Mouse (Mus musculus): ENCODE results near the gene Rap1b.

The Rap1b gene

GRCm38 (mm10) chr10:117859800-117860199 is 14.0 kb upstream of the Rap1b start:
- in situ Hi-C loops (cut with MboI; ENCODE audit: low sequenced_read_pairs), result no loop called here

DNA sequence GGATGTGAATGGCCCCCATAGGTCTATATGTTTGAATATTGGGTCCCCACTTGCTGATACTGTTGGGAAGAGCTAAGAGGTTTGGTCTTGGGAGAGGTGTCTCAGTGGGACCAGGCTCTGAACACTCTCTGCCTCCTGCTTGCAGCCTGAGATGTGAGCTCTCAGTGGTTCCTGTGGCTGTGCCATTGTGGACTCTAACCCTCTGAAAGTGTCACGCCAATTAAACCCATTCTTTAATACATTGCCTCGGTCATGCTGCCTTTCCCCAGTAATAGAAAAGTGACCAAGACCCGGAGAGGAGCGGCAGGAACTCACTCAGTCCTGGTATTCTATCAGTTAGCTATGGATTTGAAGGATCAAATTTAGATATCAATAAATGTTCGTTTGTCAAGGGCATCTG is 12.4 kb upstream of the Rap1b start:
- in situ Hi-C loops (cut with MboI; ENCODE audit: low sequenced_read_pairs), result no loop called here

GRCm38 (mm10) chr10:117856001-117856720 is 10.3 kb upstream of the Rap1b start:
- in situ Hi-C loops (cut with MboI; ENCODE audit: low sequenced_read_pairs), result no loop called here

GRCm38 (mm10) chr10:117852648-117853192 is 6.9 kb upstream of the Rap1b start:
- in situ Hi-C loops (cut with MboI; ENCODE audit: low sequenced_read_pairs), result no loop called here

- in situ Hi-C loops (cut with MboI; ENCODE audit: low sequenced_read_pairs), result no loop called here
Observed at GRCm38 (mm10) chr10:117848981-117849380, 3.1 kb upstream of the Rap1b start.

- in situ Hi-C loops (cut with MboI; ENCODE audit: low sequenced_read_pairs), result no loop called here
Observed at GRCm38 (mm10) chr10:117846796-117847195, 961 bp upstream of the Rap1b start.

DNA sequence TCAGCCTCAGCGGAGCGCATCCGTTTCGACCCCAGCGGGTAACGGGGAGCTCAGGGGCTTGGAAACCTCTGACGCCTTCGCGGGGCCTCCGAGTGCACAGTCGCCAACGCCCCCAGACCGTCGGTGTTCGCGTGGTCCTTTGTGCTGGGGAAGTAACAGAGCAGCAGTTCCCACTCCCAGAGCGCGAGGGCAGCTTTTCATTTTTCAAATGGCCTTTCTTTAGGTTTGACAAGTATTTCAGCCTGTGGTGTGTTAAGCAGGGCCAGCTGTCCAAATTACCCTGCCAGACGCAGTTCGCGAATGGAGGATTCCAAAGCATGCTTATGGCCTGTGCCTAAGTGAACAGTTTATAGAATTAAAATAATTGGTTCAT is 411 bp upstream of the Rap1b start:
- in situ Hi-C loops (cut with MboI; ENCODE audit: low sequenced_read_pairs), result no loop called here

GRCm38 (mm10) chr10:117844782-117845596 is 846 bp downstream of the Rap1b start:
- in situ Hi-C loops (cut with MboI; ENCODE audit: low sequenced_read_pairs), result no loop called here

- in situ Hi-C loops (cut with MboI; ENCODE audit: low sequenced_read_pairs), result no loop called here
Observed at GRCm38 (mm10) chr10:117844279-117844678, 1.6 kb downstream of the Rap1b start.

DNA sequence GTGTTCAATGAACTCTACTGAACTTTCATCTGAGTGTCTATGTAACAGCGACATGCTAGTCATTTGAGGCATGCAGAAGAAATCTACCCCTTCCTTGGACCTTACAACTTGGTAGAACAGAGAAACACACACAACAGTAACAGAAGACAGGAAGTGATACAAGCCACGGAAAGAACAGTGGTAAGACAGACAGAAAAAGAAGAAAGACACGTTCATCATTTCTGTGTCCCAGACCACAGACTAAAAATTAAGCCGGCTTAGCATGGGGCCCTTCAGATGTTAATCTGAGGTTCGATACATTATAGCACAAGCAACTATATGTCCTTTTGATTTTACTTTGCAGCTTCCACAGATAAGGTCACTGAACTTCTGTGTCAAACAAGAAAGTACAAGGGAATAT is 2.1 kb downstream of the Rap1b start:
- in situ Hi-C loops (cut with MboI; ENCODE audit: low sequenced_read_pairs), result no loop called here

DNA sequence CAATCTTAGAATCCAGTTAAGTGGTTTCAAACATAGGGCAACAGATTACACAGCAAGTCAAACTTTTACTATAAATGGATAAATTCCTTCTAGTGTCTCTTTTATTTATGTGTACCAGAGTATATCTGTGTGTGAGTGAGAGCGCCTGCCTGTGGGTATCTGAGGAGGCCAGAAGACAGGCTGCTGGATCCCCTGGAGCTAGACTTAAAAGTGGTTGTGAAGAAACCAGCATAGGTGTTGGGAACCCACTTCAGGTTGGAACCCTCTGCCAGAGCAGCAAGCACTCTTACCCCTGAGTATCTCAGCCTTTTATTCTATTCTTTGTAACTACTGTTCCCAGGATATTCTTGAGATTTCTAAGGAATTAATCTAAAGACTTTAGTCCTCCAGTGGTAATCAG is 4.1 kb downstream of the Rap1b start:
- in situ Hi-C loops (cut with MboI; ENCODE audit: low sequenced_read_pairs), result no loop called here

DNA sequence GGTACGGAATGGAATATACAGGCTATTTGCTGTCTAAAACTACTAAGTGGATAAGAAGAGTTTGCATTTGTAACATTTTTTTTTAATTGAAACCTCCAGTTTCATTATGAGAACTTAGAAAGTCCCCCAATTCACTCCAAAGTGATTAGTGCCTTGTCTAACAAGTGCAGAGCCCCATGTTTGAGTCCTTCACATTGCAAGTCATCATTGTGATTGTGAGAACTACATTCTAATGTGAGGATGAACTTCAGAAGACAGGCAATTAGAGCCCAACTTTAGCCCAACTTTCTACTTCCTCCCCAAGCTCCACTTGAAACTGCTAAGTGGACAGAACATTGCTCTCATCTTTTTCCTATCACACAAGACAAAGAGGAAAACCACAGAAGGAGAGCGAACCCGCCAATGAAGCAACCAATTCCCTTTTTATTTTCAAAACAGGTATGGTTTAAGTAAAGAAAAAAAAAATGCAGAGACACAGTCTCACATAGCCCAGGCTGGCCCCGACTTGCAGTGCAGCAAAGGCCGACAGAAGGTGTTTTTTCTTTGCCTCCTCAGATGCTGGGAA is 5.3 kb downstream of the Rap1b start:
- in situ Hi-C loops (cut with MboI; ENCODE audit: low sequenced_read_pairs), result no loop called here

DNA sequence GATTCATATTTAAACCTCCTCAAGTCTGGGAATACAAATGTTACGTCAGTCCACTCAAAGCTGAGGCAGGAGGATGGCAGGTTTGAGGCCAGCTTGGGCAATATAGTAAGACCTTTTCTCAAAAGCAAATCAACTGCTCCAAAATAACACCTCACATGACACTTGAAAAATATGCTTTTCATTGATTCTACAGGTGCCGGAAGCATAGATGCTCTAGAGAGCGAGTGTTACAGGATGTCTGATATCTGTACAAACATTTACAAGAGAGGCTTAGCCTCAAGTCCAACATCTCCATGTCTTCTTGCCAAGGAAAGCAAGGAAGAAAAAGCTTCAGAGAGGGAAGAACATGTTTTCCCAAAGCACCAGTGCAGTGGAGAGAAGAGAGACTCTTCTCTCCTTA is 6.1 kb downstream of the Rap1b start:
- in situ Hi-C loops (cut with MboI; ENCODE audit: low sequenced_read_pairs), result no loop called here

- in situ Hi-C loops (cut with MboI; ENCODE audit: low sequenced_read_pairs), result no loop called here
Observed at GRCm38 (mm10) chr10:117838924-117839323, 6.9 kb downstream of the Rap1b start.

DNA sequence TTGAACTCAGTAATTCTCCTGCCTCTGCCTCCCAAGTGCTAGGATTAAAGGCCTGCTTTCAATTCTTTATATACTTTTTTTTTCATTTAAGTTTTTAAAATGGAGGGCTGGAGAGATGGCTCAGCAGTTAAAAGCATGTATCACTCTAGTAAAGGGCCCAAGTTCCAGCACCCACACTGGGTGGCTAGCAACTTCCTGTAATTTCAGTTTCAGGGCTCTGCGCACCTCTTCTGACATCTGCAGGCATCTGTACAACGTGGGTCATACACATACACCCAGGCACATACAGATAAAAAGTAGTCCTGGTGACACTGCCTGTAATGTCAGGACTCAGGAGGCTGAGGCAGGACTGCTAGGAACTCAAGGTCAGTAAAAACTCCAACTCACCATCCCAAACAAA is 9.5 kb downstream of the Rap1b start:
- in situ Hi-C loops (cut with MboI; ENCODE audit: low sequenced_read_pairs), result no loop called here

DNA sequence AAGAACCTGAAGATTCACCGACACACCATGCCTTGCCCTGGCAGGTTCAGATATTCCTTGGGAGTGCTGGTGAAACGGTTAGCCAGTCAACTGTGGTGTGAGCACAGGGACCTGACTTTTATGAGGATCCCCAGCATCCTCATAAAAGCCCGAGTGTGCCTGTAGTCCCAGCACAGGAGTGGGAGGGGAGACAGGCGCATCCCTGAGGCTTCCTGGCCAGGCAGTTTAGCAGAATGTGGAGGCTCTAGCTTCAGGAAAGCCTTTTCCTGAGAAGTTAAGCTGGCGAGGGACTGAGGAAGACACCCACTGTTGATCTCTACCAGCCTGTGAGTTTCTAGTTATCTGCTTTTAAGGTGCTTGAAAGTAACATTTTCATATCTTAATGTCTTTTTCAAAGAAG is 10.4 kb downstream of the Rap1b start:
- in situ Hi-C loops (cut with MboI; ENCODE audit: low sequenced_read_pairs), result no loop called here

DNA sequence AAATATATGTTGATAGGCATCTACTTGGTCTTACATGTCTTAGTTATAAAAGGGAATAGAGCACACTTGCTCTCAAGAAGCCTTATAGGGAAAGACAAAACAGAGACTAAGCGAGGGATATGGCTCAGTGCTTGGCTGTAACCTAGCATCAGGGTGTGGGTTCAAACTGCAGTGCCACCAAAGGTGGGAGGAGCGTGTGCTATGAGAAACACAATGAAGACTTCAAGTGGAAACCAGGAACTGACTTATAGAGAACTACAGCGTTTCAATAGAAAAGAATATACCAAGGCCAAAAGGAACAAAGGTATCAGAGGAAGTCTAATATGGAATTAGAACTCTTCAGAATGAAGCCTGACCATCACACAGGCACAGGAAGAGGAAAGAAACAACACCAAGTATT is 15.0 kb downstream of the Rap1b start:
- in situ Hi-C loops (cut with MboI; ENCODE audit: low sequenced_read_pairs), result no loop called here

DNA sequence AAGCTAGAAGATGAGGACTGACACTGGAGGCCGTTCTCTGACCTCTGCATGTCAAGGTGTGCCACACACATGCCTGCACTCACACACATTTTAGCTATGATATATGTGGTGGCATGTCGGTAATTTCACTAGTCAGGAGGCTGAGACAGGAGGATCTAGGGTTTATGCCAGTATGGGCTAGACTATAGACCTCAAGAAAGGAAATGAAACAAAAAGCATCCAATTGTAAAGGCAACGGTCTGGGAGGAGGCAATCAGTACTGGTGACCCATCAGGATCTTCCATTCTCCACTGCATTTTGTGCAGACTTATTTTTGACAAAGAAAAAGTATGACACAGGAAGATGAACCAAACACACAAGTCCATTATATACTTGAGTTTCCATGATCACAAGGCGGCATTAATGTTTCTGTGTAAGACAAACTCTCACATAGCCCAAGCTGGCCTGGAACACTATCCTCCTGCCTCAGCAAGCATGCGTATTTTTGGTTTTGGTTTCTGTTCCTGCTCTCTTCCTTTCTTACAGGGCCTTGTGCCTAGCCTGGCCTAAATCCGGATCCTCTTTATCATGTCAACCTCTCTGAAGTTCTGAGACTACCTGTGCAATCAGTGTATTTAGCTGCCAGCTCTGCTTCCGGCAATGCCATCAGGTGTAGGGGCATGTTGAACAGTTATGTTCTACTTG is 16.2 kb downstream of the Rap1b start:
- in situ Hi-C loops (cut with MboI; ENCODE audit: low sequenced_read_pairs), result no loop called here

DNA sequence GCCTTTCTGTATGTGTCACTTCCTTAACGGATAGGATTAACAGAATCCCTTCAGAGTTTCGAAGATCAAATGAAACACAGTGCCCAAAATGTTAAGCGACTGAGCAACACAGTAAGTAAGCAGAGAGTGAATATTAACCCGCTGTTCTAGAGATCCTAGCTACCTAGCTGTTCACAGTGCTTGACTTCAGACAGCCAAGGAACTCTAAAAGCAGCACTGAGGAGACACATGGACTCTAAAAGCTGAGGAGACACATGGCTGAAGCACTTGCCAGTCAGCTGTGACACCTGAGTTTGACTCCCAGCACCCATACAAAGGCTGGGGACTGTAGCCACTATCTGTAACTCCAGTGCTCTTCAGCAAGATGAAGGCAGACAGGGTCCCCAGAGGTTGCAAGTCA is 16.8 kb downstream of the Rap1b start:
- in situ Hi-C loops (cut with MboI; ENCODE audit: low sequenced_read_pairs), result no loop called here

DNA sequence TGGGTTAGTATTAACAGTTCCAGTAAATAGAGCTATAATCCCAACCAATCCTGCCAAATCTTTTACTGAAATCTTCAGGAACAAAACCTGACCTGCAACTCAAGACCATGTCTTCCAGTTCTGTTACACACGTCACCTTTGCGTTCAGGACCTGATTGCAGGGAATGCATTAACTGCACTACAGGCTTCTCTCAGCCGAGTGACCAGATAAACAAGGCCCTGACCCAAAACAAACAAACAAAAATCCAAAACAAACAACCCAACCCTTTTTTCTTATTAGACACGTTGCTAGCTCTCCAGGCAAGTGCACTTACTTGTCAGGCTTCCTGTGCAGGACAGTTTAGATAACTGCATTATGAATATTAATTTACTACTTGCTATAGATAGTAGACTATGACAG is 17.3 kb downstream of the Rap1b start:
- in situ Hi-C loops (cut with MboI; ENCODE audit: low sequenced_read_pairs), result no loop called here

DNA sequence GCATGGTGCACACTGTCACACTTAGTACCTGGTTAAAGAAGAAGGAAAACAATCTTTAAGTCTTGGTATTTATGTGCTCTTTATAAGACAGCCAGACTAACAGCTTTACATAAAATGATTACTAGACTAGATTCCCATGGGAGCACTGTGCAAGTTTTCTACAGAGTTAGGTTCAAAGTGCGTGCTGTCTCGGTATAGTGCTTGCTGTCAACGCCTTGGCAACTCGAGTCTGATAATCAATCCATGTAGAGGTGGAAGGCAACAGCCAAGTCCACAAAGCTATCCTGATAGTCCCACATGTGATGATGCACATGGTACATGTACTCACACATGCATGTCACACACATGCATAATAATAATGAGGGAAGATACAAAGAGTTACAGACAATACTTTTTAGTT is 21.2 kb downstream of the Rap1b start:
- in situ Hi-C loops (cut with MboI; ENCODE audit: low sequenced_read_pairs), result no loop called here

Measured in CH12F3 (cell line).